In the genomic region with DNA sequence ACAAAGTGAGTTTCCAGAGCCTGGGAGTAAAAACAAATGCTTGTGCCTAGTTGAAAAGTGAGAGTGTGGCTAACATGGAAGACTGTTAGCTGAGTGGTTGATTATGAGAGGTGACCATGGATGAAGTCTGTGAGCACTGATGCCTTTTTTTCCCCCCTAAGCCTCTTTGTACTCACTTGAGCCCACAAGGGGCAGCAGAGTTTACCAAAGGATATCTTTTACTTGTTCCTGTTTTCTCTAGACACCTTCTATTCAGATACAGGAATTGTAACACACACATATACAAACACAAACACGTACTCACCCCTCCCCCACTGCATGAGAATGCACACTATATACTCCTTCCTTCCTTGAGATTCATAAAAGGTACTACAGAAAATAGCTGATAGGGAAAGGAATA, we compare ENCODE assay signal across 40 mouse cellular contexts. TPM values are rescaled to one million over a fixed set of nuclear protein-coding genes. Genes with fewer than 3 reads are reported as not detected.
"Had no signal": no experiment of that assay in that cellular context is flagged by ENCODE, and none has a peak within 500 bp of the region (broad histone marks: within the 10 kb centered on the region; RNA-seq: fewer than 3 reads in every experiment).

No protein-coding gene starts in this region.

- ATAC-seq: liver, embryonic 12.5 days; liver, postnatal 0 days; lung, postnatal 0 days; midbrain, embryonic 13.5 days; midbrain, embryonic 15.5 days; midbrain, embryonic 16.5 days had no signal

- H3K27me3 ChIP-seq: limb, embryonic 12.5 days; limb, embryonic 13.5 days; limb, embryonic 15.5 days; liver, embryonic 12.5 days; liver, embryonic 13.5 days; liver, embryonic 15.5 days; lung, embryonic 15.5 days; midbrain, embryonic 12.5 days; midbrain, embryonic 13.5 days; midbrain, embryonic 15.5 days had no signal

- H3K4me3 ChIP-seq: limb, embryonic 10.5 days; limb, embryonic 12.5 days; limb, embryonic 13.5 days; limb, embryonic 15.5 days; liver, embryonic 12.5 days; liver, embryonic 13.5 days; liver, embryonic 15.5 days; lung, embryonic 15.5 days; megakaryocyte, embryonic 14.5 days; midbrain, embryonic 10.5 days; midbrain, embryonic 12.5 days; midbrain, embryonic 13.5 days; midbrain, embryonic 15.5 days; myocyte had no signal

- H3K9me3 ChIP-seq: limb, embryonic 10.5 days; limb, embryonic 12.5 days; limb, embryonic 13.5 days; limb, embryonic 15.5 days; liver, embryonic 12.5 days; liver, embryonic 13.5 days; liver, embryonic 15.5 days; lung, embryonic 15.5 days; megakaryocyte, embryonic 14.5 days; midbrain, embryonic 10.5 days; midbrain, embryonic 12.5 days; midbrain, embryonic 13.5 days; midbrain, embryonic 15.5 days had no signal

- DNase-seq: left cerebral cortex, postnatal 4 days; liver; liver, embryonic 13.5 days; liver, postnatal 0 days; lung, adult 18-20 months; lung, adult 2 months; lung, embryonic 14.5 days; lung, postnatal 10 days; lung, postnatal 14 days; lung, postnatal 36 days; lung, postnatal 4 days; midbrain, embryonic 14.5 days had no signal

- H3K27ac ChIP-seq: limb, embryonic 10.5 days; limb, embryonic 12.5 days; limb, embryonic 13.5 days; limb, embryonic 15.5 days; liver, embryonic 12.5 days; liver, embryonic 13.5 days; liver, embryonic 14.5 days; liver, embryonic 15.5 days; lung, embryonic 15.5 days; macrophage; midbrain, embryonic 10.5 days; midbrain, embryonic 12.5 days; midbrain, embryonic 13.5 days; midbrain, embryonic 15.5 days had no signal

- H3K36me3 ChIP-seq: limb, embryonic 10.5 days; limb, embryonic 12.5 days; limb, embryonic 13.5 days; limb, embryonic 15.5 days; liver, embryonic 12.5 days; liver, embryonic 13.5 days; liver, embryonic 15.5 days; lung, embryonic 15.5 days; midbrain, embryonic 10.5 days; midbrain, embryonic 12.5 days; midbrain, embryonic 13.5 days; midbrain, embryonic 15.5 days had no signal

- H3K4me1 ChIP-seq: limb, embryonic 10.5 days; limb, embryonic 12.5 days; limb, embryonic 13.5 days; limb, embryonic 15.5 days; liver, embryonic 12.5 days; liver, embryonic 13.5 days; liver, embryonic 15.5 days; lung, embryonic 15.5 days; megakaryocyte, embryonic 14.5 days; midbrain, embryonic 10.5 days; midbrain, embryonic 12.5 days; midbrain, embryonic 13.5 days; midbrain, embryonic 15.5 days had no signal

- H3K4me2 ChIP-seq: limb, embryonic 12.5 days; limb, embryonic 13.5 days; limb, embryonic 15.5 days; liver, embryonic 11.5 days; liver, embryonic 12.5 days; liver, embryonic 13.5 days; liver, embryonic 15.5 days; lung, embryonic 14.5 days; lung, embryonic 15.5 days; midbrain, embryonic 11.5 days; midbrain, embryonic 12.5 days; midbrain, embryonic 13.5 days; midbrain, embryonic 15.5 days had no signal

- H3K9ac ChIP-seq: limb, embryonic 12.5 days; limb, embryonic 13.5 days; limb, embryonic 15.5 days; liver, embryonic 12.5 days; liver, embryonic 13.5 days; liver, embryonic 14.5 days; liver, embryonic 15.5 days; liver, postnatal 0 days; lung, embryonic 14.5 days; lung, embryonic 15.5 days; midbrain, embryonic 12.5 days; midbrain, embryonic 13.5 days; midbrain, embryonic 15.5 days had no signal

RNA-seq across cellular contexts. Expression of gene Tbx22, which starts 0.9 kb away (rescaled TPM):
- total RNA-seq: left cerebral cortex, postnatal 10 days; left cerebral cortex, postnatal 4 days; liver, adult 2 months; megakaryocyte progenitor cell, adult 5-6 weeks; megakaryocyte, adult 5-6 weeks; megakaryocyte-erythroid progenitor cell, adult 5-6 weeks; midbrain, postnatal 0 days; monocyte, adult 5-6 weeks had no signal
- polyA plus RNA-seq: liver, adult 2 months; liver, embryonic 12.5 days; liver, embryonic 13.5 days; liver, embryonic 15.5 days; liver, embryonic 16.5 days; liver, postnatal 0 days; lung, adult 2 months; lung, embryonic 15.5 days; lung, postnatal 0 days; macrophage; midbrain, embryonic 13.5 days; midbrain, embryonic 14.5 days; myocyte; neural tube, embryonic 11.5 days had no signal
